15 mouse cellular contexts compared by ENCODE assay signal in genomic region chr9:61241442-61241841, GRCm38 (mm10).
DNase-seq lines count a peak whose midpoint lies in the region; ATAC-seq lines count a peak whose summit lies in the region.
"Had no signal": no experiment of that assay in that cellular context is flagged by ENCODE, and none has a peak within 500 bp of the region (broad histone marks: within the 10 kb centered on the region; RNA-seq: fewer than 3 reads in every experiment).

No protein-coding gene starts in this region.

- 11% methylated on average over 8 of the region's 8 CpGs for WGBS in hindbrain, embryonic 13.5 days
- WGBS in midbrain, embryonic 12.5 days, result 21% methylated on average over 8 of the region's 8 CpGs
- 59% methylated on average over 8 of the region's 8 CpGs for WGBS in intestine, embryonic 16.5 days
- WGBS in intestine, embryonic 15.5 days, result 50% methylated on average over 8 of the region's 8 CpGs

- no peak overlapping the region; the same call in 1 of the 2 replicates for H3K4me2 ChIP-seq in hindbrain, embryonic 13.5 days
- no peak overlapping the region for H3K4me2 ChIP-seq in midbrain, embryonic 12.5 days (replicated peaks)
- no peak overlapping the region for H3K4me2 ChIP-seq in intestine, embryonic 16.5 days (ENCODE audit: low read depth, low read length)
- no peak overlapping the region for H3K4me2 ChIP-seq in intestine, embryonic 15.5 days (replicated peaks)
- H3K4me2 ChIP-seq: embryonic facial prominence, embryonic 13.5 days had no signal

- H3K36me3 ChIP-seq in hindbrain, embryonic 13.5 days, result no peaks in the 10 kb centered on the region
- H3K36me3 ChIP-seq in midbrain, embryonic 12.5 days, result no peaks in the 10 kb centered on the region
- no peaks in the 10 kb centered on the region for H3K36me3 ChIP-seq in intestine, embryonic 16.5 days (ENCODE audit: control insufficient read depth, insufficient read depth, low read length)
- no peaks in the 10 kb centered on the region for H3K36me3 ChIP-seq in intestine, embryonic 15.5 days
- H3K36me3 ChIP-seq: embryonic facial prominence, embryonic 13.5 days had no signal

- H3K4me1 ChIP-seq in hindbrain, embryonic 13.5 days (replicated peaks), result peaks cover 52% of the 10 kb centered on the region
- peaks cover 59% of the 10 kb centered on the region for H3K4me1 ChIP-seq in midbrain, embryonic 12.5 days
- no peaks in the 10 kb centered on the region for H3K4me1 ChIP-seq in intestine, embryonic 16.5 days (ENCODE audit: control insufficient read depth, insufficient read depth, low read length)
- H3K4me1 ChIP-seq in intestine, embryonic 15.5 days (replicated peaks), result no peaks in the 10 kb centered on the region

- ATAC-seq in hindbrain, embryonic 13.5 days (ENCODE audit: low FRiP score), result 0 out of 2 replicates have a peak, but pooled peaks have one; percentile 44
- peak; percentile 66 for ATAC-seq in midbrain, embryonic 12.5 days (ENCODE audit: low FRiP score, low read depth)
- ATAC-seq in intestine, embryonic 16.5 days, result no peak
- ATAC-seq in intestine, embryonic 15.5 days, result no peak

- H3K9me3 ChIP-seq in hindbrain, embryonic 13.5 days, result peaks cover 12% of the 10 kb centered on the region
- H3K9me3 ChIP-seq in midbrain, embryonic 12.5 days, result no peaks in the 10 kb centered on the region
- H3K9me3 ChIP-seq in intestine, embryonic 16.5 days (ENCODE audit: control insufficient read depth, low read length), result 0 out of 2 replicates have a peak, but pooled peaks cover 3% of the 10 kb centered on the region
- no peaks in the 10 kb centered on the region for H3K9me3 ChIP-seq in intestine, embryonic 15.5 days
- H3K9me3 ChIP-seq: embryonic facial prominence, embryonic 13.5 days had no signal

- H3K27me3 ChIP-seq in hindbrain, embryonic 13.5 days, result peaks cover 17% of the 10 kb centered on the region
- H3K27me3 ChIP-seq in midbrain, embryonic 12.5 days, result peaks cover 23% of the 10 kb centered on the region
- H3K27me3 ChIP-seq in intestine, embryonic 16.5 days (replicated peaks; ENCODE audit: control insufficient read depth, insufficient read depth, low read length), result no peaks in the 10 kb centered on the region
- H3K27me3 ChIP-seq in intestine, embryonic 15.5 days (replicated peaks), result no peaks in the 10 kb centered on the region

- H3K9ac ChIP-seq in hindbrain, embryonic 13.5 days, result no peak overlapping the region
- H3K9ac ChIP-seq in midbrain, embryonic 12.5 days (replicated peaks), result no peak overlapping the region
- H3K9ac ChIP-seq in intestine, embryonic 16.5 days (ENCODE audit: low read depth, low read length), result no peak overlapping the region
- H3K9ac ChIP-seq in intestine, embryonic 15.5 days, result no peak overlapping the region
- H3K9ac ChIP-seq: embryonic facial prominence, embryonic 13.5 days; liver, embryonic 14.5 days had no signal

- peak; percentile 53 for DNase-seq in retina, embryonic 14.5 days (ENCODE audit: low spot score)
- no peak for DNase-seq in retina, postnatal 1 day
- DNase-seq in spleen, postnatal 4 days (ENCODE audit: low spot score in 2 of 2), result no peak
- no peak for DNase-seq in gastrocnemius, postnatal 4 days (ENCODE audit: low spot score in 2 of 2)
- DNase-seq: cerebellum, adult 18-20 months; lung, postnatal 10 days; right cerebral cortex, postnatal 14 days; thymus, postnatal 36 days had no signal

- peak overlapping the region; percentile 31 for H3K27ac ChIP-seq in hindbrain, embryonic 13.5 days
- H3K27ac ChIP-seq in midbrain, embryonic 12.5 days (replicated peaks), result peak overlapping the region; percentile 54
- H3K27ac ChIP-seq in intestine, embryonic 16.5 days (ENCODE audit: low read length), result no peak overlapping the region
- no peak overlapping the region for H3K27ac ChIP-seq in intestine, embryonic 15.5 days
- H3K27ac ChIP-seq: embryonic facial prominence, embryonic 13.5 days; left cerebral cortex, adult 2 months; liver, embryonic 14.5 days had no signal

- no peak overlapping the region for H3K4me3 ChIP-seq in hindbrain, embryonic 13.5 days
- no peak overlapping the region for H3K4me3 ChIP-seq in midbrain, embryonic 12.5 days
- H3K4me3 ChIP-seq in intestine, embryonic 16.5 days (ENCODE audit: low read length), result no peak overlapping the region
- H3K4me3 ChIP-seq in intestine, embryonic 15.5 days (replicated peaks), result no peak overlapping the region
- H3K4me3 ChIP-seq: embryonic facial prominence, embryonic 13.5 days; left cerebral cortex, adult 2 months had no signal

Comparison
In these comparisons a context has a peak if more than half of its experiments do, and no peak if none do; other contexts are left out.
1. ATAC-seq: peak in hindbrain, embryonic 13.5 days (single experiment) and midbrain, embryonic 12.5 days (single experiment); none in intestine, embryonic 16.5 days (single experiment) and intestine, embryonic 15.5 days (single experiment).
2. H3K27ac ChIP-seq: peak in hindbrain, embryonic 13.5 days (single experiment) and midbrain, embryonic 12.5 days (single experiment); none in intestine, embryonic 16.5 days (single experiment) and intestine, embryonic 15.5 days (single experiment).